Mouse (Mus musculus) gastrocnemius, postnatal 10 days (tissue): ENCODE results near the gene Gm11444. TPM values are rescaled to one million over a fixed set of nuclear protein-coding genes. Genes with fewer than 3 reads are reported as not detected.

ENCODE experiments used
- DNase-seq: peaks from one replicate; pipeline ENCODE4 v3.0.0; 2021; ENCODE audit warnings: mixed read lengths
- total RNA-seq, 2 experiments: library from RNA; stranded (reverse); gene quantifications; 2 replicates each; pipeline ENCODE4 v1.2.3; 2021

Gene Gm11444
- total RNA-seq, 2 experiments from 2014 or later = not detected

GRCm38 (mm10) chr11:85835753-85836522 lies 14.2 kb downstream of the Gm11444 start:
- no peak for DNase-seq

DNA sequence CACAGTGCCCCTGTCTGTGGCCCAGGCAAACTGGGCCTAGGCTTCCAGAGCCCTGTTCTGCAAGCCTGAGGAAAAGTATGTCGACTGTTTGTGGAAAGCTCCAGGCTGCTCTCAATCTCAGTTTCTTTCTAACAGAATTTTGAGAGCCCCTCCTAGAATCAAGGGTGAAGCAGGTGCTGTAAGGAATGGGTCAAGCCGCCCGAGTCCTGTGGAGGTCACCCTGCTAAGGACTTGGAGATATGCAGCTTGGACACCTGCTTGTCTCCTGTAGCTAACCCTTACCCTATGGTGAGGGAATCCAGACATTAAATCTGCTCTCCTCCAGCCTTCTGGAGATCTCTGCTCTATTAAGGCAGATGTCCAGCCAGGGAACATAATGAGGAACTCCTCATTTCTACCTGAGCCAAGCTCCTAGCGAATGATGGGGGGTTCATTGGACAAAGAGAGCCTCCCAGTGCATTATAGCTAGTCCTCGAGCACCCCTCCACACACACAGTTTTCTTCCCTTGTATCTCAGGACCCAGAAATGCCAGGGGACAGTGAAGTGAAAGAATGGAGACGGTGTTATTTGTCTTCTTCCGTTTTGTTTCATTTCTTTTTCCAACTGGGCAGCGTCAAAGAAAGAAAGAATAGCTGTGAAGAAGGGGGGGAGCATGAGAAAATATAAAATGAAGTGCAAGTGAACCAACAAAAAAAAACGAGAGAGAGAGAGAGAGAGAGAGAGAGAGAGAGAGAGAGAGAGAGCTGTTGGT lies 15.0 kb downstream of the Gm11444 start:
- DNase-seq = no peak

DNA sequence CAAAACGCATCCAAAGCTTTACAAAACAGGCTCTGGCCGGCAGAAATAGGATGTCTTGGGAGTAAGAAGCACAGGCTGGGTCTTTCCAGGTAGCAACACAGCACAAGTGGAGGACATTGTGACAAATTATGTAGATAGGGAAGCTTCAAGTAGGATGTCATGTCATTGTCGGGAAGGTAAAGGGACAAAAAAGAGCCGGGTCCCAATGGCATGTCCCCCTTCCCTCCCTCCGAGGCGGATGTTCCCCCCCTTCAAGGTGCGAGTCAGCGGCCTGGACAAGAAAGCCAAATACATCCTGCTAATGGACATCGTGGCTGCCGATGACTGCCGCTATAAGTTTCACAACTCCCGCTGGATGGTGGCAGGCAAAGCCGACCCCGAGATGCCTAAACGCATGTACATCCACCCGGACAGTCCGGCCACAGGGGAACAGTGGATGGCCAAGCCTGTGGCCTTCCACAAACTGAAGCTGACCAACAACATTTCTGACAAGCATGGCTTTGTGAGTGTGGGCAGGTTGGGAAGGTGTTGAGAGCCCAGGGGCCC lies 15.7 kb downstream of the Gm11444 start:
- DNase-seq = no peak

GRCm38 (mm10) chr11:85833761-85834385 lies 16.3 kb downstream of the Gm11444 start:
- DNase-seq = no peak

DNA sequence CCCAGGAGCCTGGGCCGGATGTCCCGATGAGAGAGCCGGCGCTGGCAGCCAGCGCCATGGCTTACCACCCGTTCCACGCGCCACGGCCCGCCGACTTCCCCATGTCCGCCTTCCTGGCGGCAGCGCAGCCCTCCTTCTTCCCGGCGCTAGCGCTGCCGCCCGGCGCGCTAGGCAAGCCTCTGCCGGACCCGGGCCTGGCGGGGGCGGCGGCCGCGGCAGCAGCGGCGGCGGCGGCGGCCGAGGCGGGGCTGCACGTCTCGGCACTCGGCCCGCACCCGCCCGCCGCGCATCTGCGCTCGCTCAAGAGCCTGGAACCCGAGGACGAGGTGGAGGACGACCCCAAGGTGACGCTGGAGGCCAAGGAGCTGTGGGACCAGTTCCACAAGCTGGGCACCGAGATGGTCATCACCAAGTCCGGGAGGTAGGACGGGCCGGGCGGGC lies 17.0 kb downstream of the Gm11444 start:
- no peak for DNase-seq

DNA sequence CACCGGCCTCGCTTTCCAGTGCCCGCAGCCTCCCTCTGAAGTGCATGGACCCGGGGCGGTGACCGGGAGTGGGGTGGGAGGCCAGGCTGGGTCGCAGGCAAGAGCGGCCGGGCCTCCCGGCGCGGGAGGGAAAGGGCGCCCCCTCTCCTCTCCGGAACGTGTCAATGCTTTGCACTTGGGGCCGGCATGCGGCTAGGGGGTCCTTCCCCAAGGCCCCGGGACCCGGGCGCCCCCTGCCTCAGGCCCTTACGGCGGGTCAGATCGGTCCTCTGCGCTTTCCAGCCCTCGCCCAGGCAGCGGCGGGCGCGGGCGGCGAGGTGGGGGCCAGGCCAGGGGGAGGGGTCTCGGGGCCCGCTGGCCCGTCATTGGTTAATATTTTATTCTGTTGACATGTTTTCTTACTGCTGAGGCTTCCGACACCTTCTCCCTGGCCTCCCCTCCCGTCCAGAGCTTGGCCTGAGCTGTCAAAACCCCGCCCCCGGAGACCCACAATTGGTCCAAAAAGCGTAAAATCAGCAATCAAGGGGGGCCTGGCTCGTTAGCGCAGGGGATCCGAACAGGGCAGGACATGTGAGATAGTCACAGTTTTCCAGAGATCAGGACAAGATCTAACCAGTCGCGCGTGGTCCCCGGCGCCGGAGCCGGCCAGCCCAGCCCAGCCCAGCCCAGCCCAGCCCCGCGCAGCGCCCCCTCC lies 17.8 kb downstream of the Gm11444 start, which contains the start of gene Tbx2:
Gene Tbx2 (plus strand): TSS at position 321 of the 694 bp plus-strand sequence.
- DNase-seq = peak; percentile 69

- DNase-seq = no peak
Observed at GRCm38 (mm10) chr11:85831656-85832230, 18.4 kb downstream of the Gm11444 start.

- no peak for DNase-seq
Observed at GRCm38 (mm10) chr11:85830901-85831341, 19.2 kb downstream of the Gm11444 start.

- no peak for DNase-seq
Observed at GRCm38 (mm10) chr11:85829520-85830440, 20.4 kb downstream of the Gm11444 start.

DNA sequence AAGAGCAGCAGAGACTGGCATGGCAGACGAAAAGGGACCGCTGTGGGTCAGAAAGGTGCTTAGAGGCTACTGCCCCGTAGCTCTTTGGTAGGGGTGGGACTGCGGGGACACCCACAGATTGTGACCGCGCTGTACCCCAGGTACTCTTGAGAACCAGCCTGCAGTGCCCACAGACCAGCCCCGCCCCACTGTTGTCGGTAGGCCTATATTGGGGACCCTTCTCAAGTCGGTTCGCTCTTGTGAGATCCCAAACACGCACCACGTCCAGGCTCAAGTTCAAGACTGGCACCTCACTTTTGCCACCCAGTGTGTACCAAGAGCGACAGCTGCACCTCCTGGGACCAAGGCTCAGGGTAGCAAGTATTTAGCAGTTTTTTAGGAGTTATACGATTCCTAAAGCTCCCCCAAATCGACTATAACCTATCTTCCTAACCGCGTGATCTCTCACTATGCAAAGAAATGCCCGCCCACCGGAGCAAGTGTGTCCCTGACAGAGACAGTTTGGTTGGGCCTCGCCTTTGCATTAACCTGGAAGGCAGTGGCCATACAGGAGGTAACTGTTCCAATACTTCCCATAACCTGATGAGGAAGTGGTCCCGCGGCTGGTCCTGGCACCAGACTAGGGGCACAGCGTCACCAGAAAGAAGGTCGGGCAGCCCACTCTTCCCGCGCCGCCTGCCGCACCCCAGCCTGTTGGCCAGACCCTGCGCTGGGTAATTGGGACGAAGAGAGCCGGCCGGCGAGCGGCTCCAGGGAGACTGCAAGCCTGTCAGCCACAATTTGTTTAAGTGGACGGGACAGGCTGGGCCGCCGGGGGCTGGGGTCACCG lies 21.2 kb downstream of the Gm11444 start:
- no peak for DNase-seq

DNA sequence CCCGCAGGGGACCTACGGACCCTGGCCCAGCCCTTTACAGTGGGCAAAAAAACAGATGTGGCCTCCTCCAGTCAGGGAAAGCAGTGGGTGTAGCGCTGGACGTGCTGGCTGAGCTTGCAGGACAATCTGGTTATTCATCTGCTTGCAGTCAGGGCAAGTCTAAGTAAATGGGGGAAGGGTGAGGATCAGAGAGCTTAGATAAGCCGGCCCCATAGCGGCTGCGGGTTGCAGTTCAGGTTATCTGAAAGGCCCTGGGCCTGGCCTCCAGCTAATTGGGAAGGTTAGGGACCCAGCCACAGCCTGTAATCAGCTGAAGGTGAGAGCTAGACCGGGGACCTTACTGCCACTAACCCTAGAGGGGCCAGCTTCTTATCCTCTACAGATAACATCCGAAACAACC lies 22.8 kb downstream of the Gm11444 start:
- DNase-seq = no peak

DNA sequence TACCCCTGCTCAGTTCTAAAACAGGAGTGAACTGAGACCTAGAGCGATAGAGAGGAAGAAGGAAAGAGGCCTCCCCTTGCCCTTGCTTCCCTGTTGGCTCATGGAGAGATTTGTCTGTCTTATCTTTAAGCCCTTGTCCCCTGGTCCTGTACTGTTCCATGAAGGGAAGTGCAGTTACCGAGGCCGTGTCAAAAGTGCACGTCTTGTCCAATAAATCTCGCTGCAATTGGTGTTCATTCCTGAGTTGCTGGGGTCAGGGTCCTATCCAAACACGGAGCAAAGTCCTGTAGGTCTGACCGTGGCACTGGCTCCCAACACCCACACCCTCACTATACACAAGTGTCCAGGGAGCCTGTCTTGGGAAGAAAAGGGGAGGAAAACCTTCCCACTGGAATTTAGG lies 24.3 kb downstream of the Gm11444 start:
- no peak for DNase-seq

GRCm38 (mm10) chr11:85825031-85825430 lies 25.1 kb downstream of the Gm11444 start:
- no peak for DNase-seq

DNA sequence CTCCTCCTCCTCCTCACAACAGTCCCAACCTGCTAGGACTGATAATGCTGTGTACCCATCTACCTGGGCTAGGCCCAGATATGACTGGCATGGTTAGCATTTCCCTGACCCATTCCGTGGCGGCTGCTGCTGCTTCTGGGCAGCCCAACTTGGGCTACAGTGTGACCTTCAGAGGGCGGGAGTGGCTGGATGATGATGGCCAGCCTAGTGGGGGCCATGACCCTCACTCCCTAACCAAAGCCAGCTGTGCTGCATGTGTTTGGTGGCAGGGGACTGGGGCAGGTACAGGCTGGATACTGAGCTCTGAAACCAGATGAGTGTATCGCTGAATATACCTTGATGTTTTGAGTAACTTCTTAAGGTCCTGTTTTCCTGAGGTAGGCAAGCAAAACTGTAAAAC lies 26.3 kb downstream of the Gm11444 start:
- DNase-seq = no peak

- DNase-seq = peak; percentile 92
Observed at GRCm38 (mm10) chr11:85823181-85823580, 27.0 kb downstream of the Gm11444 start.

- no peak for DNase-seq
Observed at GRCm38 (mm10) chr11:85821659-85822058, 28.5 kb downstream of the Gm11444 start.

DNA sequence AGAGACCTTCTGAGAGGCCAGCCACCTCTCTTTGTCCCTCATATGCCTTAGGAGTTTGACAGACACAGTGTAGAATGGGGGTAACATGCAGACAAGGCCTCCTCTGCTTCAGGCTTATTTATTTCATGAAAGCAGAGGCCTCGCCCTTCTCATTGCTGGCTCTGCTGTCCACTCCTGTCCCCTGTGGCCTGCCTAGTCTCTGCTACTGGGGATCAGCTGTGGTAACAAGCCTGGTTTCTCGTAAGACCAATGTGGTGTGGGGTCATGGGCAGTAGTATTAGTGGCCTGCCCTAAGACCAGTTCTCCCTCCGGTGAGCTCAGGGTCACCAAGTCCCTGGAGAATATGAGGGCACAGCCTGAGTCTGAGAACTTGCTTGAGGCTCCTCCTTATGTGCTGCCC lies 29.2 kb downstream of the Gm11444 start:
- DNase-seq = no peak

- DNase-seq = no peak
Observed at GRCm38 (mm10) chr11:85818401-85818800, 31.7 kb downstream of the Gm11444 start.

DNA sequence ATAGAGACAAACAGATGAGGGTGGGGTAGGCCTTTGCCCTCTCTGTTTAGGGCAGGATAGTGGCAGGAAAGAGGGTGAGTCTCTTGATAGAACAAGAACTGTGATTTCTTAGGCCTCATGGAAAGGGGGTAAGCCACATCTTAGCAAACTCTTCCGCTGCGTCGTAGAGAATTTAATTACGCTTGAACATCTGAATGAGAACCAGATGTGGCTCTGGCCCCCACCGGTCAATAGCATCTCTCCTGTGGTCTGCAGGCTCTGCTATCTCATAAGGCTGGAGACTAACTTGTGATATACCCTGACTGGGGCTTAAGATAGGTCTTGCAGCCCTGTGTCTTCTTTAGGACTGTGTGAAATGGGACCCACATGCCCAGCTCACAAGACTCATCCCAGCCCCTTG lies 33.7 kb downstream of the Gm11444 start:
- no peak for DNase-seq

GRCm38 (mm10) chr11:85814678-85815077 lies 35.5 kb downstream of the Gm11444 start:
- DNase-seq = no peak
